Mouse (Mus musculus) fibroblast of lung, adult 2 months (primary cell): ENCODE data around the gene Reck.

Experiments
- DNase-seq: peaks from one replicate; pipeline ENCODE4 v3.0.0-alpha.2; 2011; ENCODE audit warnings: low read depth

The Reck gene

GRCm38 (mm10) chr4:43969373-43969772, 94.0 kb downstream of the Reck start:
- no peak for DNase-seq

- DNase-seq, result no peak
These were observed 95.3 kb downstream of the Reck start for GRCm38 (mm10) chr4:43970393-43971330.

- DNase-seq, result no peak
These were observed 96.3 kb downstream of the Reck start for GRCm38 (mm10) chr4:43971541-43972136.

GRCm38 (mm10) chr4:43972137-43972591, 96.8 kb downstream of the Reck start:
- DNase-seq, result peak; percentile 88

GRCm38 (mm10) chr4:43973526-43973981, 98.2 kb downstream of the Reck start:
- no peak for DNase-seq

- no peak for DNase-seq
These were observed 99.7 kb downstream of the Reck start for GRCm38 (mm10) chr4:43974914-43975616.

GRCm38 (mm10) chr4:43976223-43976740, 101.0 kb downstream of the Reck start:
- DNase-seq, result no peak

- no peak for DNase-seq
These were observed 103.5 kb downstream of the Reck start for GRCm38 (mm10) chr4:43978521-43979443.

- DNase-seq, result no peak
These were observed 104.4 kb downstream of the Reck start for GRCm38 (mm10) chr4:43979746-43980145.

- no peak for DNase-seq
These were observed 104.9 kb downstream of the Reck start for GRCm38 (mm10) chr4:43980236-43980635.

- no peak for DNase-seq
These were observed 105.5 kb downstream of the Reck start for GRCm38 (mm10) chr4:43980846-43981245.

- no peak for DNase-seq
These were observed 105.9 kb downstream of the Reck start for GRCm38 (mm10) chr4:43981251-43981650.

GRCm38 (mm10) chr4:43982053-43982732, 106.9 kb downstream of the Reck start:
- peak; percentile 63 for DNase-seq

GRCm38 (mm10) chr4:43983181-43983580, 107.9 kb downstream of the Reck start, which contains the start of gene Ccin:
Ccin (plus strand) TSS chr4:43983483.
- DNase-seq, result no peak

- DNase-seq, result no peak
These were observed 108.4 kb downstream of the Reck start for GRCm38 (mm10) chr4:43983756-43984155.

- DNase-seq, result no peak
These were observed 109.0 kb downstream of the Reck start for GRCm38 (mm10) chr4:43984326-43984725.

GRCm38 (mm10) chr4:43988976-43989375, 113.6 kb downstream of the Reck start:
- DNase-seq, result no peak

GRCm38 (mm10) chr4:43993072-43993471, 117.7 kb downstream of the Reck start:
- DNase-seq, result no peak

GRCm38 (mm10) chr4:43994342-43994741, 119.0 kb downstream of the Reck start:
- DNase-seq, result no peak
